Mouse (Mus musculus): Measurements from ENCODE around the gene Nsun6. TPM values are rescaled to one million over a fixed set of nuclear protein-coding genes. Genes with fewer than 3 reads are reported as not detected.

The Nsun6 gene
- polyA plus RNA-seq, 1 experiment: 3.1 TPM

GRCm38 (mm10) chr2:14992531-14992930 lies 62.3 kb downstream of the Nsun6 start:
- no peak for DNase-seq (ENCODE audit: low read depth)

- DNase-seq (ENCODE audit: low read depth): no peak
These were observed 65.5 kb downstream of the Nsun6 start for GRCm38 (mm10) chr2:14989350-14989749.

GRCm38 (mm10) chr2:14988451-14988850 lies 66.4 kb downstream of the Nsun6 start:
- no peak for DNase-seq (ENCODE audit: low read depth)

- no peak for DNase-seq (ENCODE audit: low read depth)
These were observed 70.8 kb downstream of the Nsun6 start for GRCm38 (mm10) chr2:14984029-14984428.

- no peak for DNase-seq (ENCODE audit: low read depth)
These were observed 93.4 kb downstream of the Nsun6 start for GRCm38 (mm10) chr2:14961493-14961892.

- DNase-seq (ENCODE audit: low read depth): no peak
These were observed 93.8 kb downstream of the Nsun6 start for GRCm38 (mm10) chr2:14960963-14961488.

GRCm38 (mm10) chr2:14953090-14953489 lies 101.8 kb downstream of the Nsun6 start:
- no peak for DNase-seq (ENCODE audit: low read depth)

Other genes starting within 250 kb of the Nsun6 start
- gene Arl5b, start 5.7 kb downstream of the Nsun6 start, polyA plus RNA-seq (2012; rRNA removed): 6.5 and 7.1 TPM in 2 replicates